Mouse (Mus musculus) embryonic fibroblast, embryonic 13.5 days (primary cell): ENCODE results near the gene Zfp771.
A peak's percentile ranks its signal among the peaks of the same experiment; 100 is the strongest.

Source experiments
- CTCF ChIP-seq: IDR thresholded peaks from 2 replicates; pipeline ENCODE4 v1.5.1; 2011; ENCODE audit warnings: mild to moderate bottlenecking, control low read depth, low read length, moderate library complexity, borderline replicate concordance; ENCODE audit not compliant: insufficient read depth
- POLR2A ChIP-seq: IDR thresholded peaks from 2 replicates; pipeline ENCODE4 v1.6.1; 2011; ENCODE audit warnings: low read depth, mild to moderate bottlenecking, control low read depth, low read length, moderate library complexity

DNA sequence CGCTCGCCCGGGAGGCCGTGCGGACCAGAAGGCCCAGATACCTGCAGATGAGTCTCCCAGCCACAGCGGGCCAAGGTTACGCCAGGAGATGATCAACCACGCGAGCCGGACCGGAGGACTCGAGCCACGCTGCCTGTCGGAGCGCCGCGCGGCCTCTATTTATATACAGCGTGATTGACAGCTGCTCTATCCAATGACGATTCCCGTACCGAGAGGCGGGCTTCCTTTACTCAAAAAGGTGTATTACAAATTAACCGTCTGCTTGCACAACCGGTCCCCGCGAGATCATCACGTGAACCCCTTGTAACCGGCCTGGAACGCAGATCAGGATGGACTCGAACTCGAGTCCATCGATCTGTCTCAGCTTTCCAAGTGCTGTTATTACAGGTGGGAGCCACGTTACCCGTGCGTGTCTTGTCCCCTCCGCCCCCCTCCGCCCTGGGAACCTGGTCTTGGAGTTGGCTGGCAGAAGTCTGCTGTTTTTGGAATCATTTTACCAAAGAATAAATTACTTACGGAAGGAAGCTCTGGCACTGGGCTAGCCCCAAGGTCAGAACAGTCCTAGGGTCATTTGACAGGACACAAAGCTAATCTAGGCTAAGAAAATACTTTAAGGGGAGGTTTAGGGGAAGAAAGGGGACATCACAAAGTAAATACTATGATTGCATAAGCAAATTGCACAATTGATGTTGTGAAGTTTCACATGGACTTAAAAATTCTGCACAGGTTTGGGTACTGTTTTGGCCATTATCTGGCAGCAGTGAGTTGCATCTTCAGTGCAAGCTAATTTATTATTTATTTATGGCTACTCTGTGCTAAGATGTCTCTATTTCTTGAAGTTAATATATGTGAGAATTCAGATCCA, 30.1 kb downstream of the Zfp771 start, which contains the start of gene Sephs2:
- TF ChIP-seq POLR2A (peak; percentile 97), CTCF (no peak)
